Mouse (Mus musculus) small intestine, adult 10 weeks (tissue): ENCODE data around the gene Brsk2. TPM values are rescaled to one million over a fixed set of nuclear protein-coding genes. Genes with fewer than 3 reads are reported as not detected.

Source experiments
- polyA plus RNA-seq: library from polyadenylated mRNA; stranded (reverse); fragments of 350-450 nt; fragmentation: Illumina TruSeq; extraction: RNeasy Lipid Tissue Mini Kit (QIAGEN cat#74804); gene quantifications from one replicate; pipeline ENCODE4 v1.2.3, GENCODE M21; 2014; ENCODE audit warnings: low replicate concordance

The Brsk2 gene
- 0.19 TPM for polyA plus RNA-seq

DNA sequence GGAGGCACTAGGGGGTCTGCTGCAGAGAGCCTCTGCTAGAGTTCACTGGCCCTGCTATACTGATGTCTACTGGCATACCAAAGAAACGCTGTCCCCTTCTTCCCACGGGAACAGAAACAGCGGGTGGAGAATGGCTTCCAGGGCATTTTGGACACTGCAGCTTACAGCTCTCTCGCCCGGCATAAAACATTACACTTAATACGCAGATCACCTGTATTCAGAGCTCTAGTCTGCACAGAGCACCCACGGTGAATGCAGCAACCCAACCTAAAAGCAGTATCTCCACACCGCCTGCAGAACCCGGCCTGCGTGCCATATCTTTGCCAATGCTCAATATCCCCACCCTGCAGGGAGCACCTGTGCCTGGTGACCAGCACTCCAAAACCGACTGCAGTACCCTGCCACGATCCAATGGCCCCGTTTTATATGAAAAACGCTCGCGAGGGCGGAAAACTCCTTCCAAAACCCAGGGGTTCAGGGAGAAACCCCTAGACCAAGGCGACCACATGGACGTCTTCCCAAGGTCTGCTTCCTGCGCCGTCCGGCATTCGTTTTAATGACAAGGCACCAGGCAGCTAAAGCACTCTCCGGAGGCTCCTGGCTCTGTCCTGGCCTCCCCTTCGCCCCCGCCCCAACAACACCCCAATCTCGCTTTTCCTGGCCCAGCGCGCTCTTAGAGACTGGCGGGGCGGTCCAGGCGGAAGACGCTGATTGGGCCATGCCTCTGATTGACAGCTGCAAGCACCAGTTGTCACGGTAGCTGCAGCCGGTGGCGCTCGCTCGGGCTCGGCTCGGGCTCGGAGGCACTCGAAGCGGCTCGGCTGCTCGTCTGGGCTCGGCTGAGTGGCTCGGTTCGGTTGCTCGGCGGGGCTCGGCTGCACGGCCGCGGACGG, at the start of gene Brsk2:
Gene Brsk2, plus strand, starts transcription at position 846 of the 893 bp plus-strand sequence.

DNA sequence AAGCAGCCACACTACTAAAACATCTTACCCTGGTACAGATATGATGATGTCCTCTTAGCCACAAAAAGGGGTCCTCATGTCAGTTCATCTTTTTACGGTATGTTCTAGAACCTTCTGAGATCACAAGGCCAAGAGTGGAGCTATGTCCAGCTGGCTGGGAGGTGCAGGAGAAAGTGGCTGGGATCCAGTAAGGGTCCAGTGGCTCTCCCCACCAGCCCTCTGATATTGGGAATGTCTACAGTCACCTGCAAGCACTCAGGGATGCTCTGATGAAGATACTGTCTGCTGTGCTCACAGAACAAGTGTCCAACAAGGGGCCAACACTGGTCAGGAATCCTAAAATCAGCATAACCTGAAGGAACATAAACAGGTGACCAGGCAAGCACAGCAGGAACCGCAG, 31.1 kb upstream of the Brsk2 start, which contains the start of gene Tollip:
Gene Tollip, minus strand, starts transcription at position 101 of the 400 bp plus-strand sequence.

Other genes starting within 250 kb of the Brsk2 start
- gene Muc5ac, start 160.8 kb upstream of the Brsk2 start, polyA plus RNA-seq: not detected
- not detected for gene Muc5b, start 110.7 kb upstream of the Brsk2 start, polyA plus RNA-seq
- gene Tollip, start 31.2 kb upstream of the Brsk2 start, polyA plus RNA-seq: 41.7 TPM
- gene Mob2, start 111.3 kb downstream of the Brsk2 start, polyA plus RNA-seq: 6.8 TPM
- gene Dusp8, start 146.1 kb downstream of the Brsk2 start, polyA plus RNA-seq: 0.26 TPM
- gene Gm45618, start 171.0 kb downstream of the Brsk2 start, polyA plus RNA-seq: not detected
- gene Gm39115, start 186.3 kb downstream of the Brsk2 start, polyA plus RNA-seq: not detected
- gene Gm45337, start 194.9 kb downstream of the Brsk2 start, polyA plus RNA-seq: not detected
- gene Gm29735, start 207.4 kb downstream of the Brsk2 start, polyA plus RNA-seq: not detected
- not detected for gene Gm4553, start 216.0 kb downstream of the Brsk2 start, polyA plus RNA-seq
- not detected for gene Krtap5-2, start 226.3 kb downstream of the Brsk2 start, polyA plus RNA-seq
- gene Gm10153, start 240.6 kb downstream of the Brsk2 start, polyA plus RNA-seq: not detected